Mouse (Mus musculus) heart, embryonic 16.5 days (tissue): Measurements from ENCODE around the gene Hilpda. TPM values are rescaled to one million over a fixed set of nuclear protein-coding genes. Genes with fewer than 3 reads are reported as not detected.

ENCODE experiments used
- ATAC-seq: fragments of 200-750 bp; cut with Nextera tagmentation; replicated peaks from 2 replicates; pipeline ENCODE4 v1.8.0; 2017; ENCODE audit warnings: moderate number of reproducible peaks; ENCODE audit not compliant: insufficient read depth, low FRiP score; ENCODE audit errors: extremely low read depth
- H3K27ac ChIP-seq: fragments of 300-500 bp; sonication (generic); 2 replicates; pipeline ENCODE4 v1.5.1; 2014; ENCODE audit warnings: mild to moderate bottlenecking, low read length, control low read depth, moderate library complexity
- H3K27me3 ChIP-seq: fragments of 300-500 bp; sonication (generic); 2 replicates; pipeline ENCODE4 v1.6.1; 2014; ENCODE audit warnings: low read length, mixed read lengths; ENCODE audit not compliant: control insufficient read depth, insufficient read depth
- H3K36me3 ChIP-seq: fragments of 300-500 bp; sonication (generic); 2 replicates; pipeline ENCODE4 v1.6.1; 2014; ENCODE audit not compliant: control insufficient read depth, insufficient read depth
- H3K4me1 ChIP-seq: fragments of 300-500 bp; sonication (generic); 2 replicates; pipeline ENCODE4 v1.6.1; 2014; ENCODE audit warnings: low read length, mixed read lengths; ENCODE audit not compliant: control insufficient read depth, insufficient read depth
- H3K4me2 ChIP-seq: fragments of 300-500 bp; sonication (generic); 2 replicates; pipeline ENCODE4 v1.6.1; 2014; ENCODE audit warnings: low read depth, mild to moderate bottlenecking, control low read depth, low read length
- H3K4me3 ChIP-seq: fragments of 300-500 bp; sonication (generic); 2 replicates; pipeline ENCODE4 v1.5.1; 2014; ENCODE audit warnings: mild to moderate bottlenecking, control low read depth, low read length
- H3K9ac ChIP-seq: fragments of 300-500 bp; sonication (generic); 2 replicates; pipeline ENCODE4 v1.6.1; 2014; ENCODE audit warnings: low read length, control low read depth
- H3K9me3 ChIP-seq: fragments of 300-500 bp; sonication (generic); replicated peaks from 2 replicates; pipeline ENCODE4 v1.6.1; 2016; ENCODE audit warnings: low read length; ENCODE audit not compliant: control insufficient read depth
- WGBS: fragments of 180-500 bp; shearing (Covaris S2); extraction: QIAGEN DNeasy Blood & Tissue Kit; methylation state at CpG from one replicate; pipeline ENCODE4 v1.1.7; 2014; 5-methylcytosine and 5-hydroxymethylcytosine counted together
- polyA plus RNA-seq: library from polyadenylated mRNA; unstranded; fragments of >200 nt; fragmentation: Nextera tagmentation; extraction: Ambion mirVana; gene quantifications from 2 replicates; pipeline ENCODE4 v1.2.1, GENCODE M21; 2015

The Hilpda gene
- polyA plus RNA-seq, 1 experiment from 2014 or later, result 23.4 TPM

DNA sequence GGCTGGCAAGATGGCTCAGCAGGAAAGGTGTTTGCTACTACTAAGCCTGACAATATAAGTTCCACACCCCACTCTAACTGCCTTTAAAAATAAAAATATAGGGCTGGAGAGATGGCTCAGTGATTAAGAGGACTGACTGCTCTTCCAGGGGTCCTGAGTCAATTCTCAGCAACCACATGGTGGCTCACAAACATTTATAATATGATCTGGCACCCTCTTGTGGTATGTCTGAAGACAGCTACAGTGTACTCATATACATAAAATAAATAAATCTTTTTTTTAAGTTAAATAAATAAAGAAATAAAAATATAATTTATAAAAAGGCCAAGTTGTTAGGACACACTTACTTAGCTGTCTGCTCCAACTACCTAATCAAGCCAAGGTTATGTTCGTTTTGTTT, 30.0 kb upstream of the Hilpda start:
- Histone ChIP-seq H3K9ac (no peak overlapping the region), H3K27me3 (no peaks in the 10 kb centered on the region), H3K9me3 (no peaks in the 10 kb centered on the region), H3K4me2 (no peak overlapping the region), H3K36me3 (no peaks in the 10 kb centered on the region), H3K27ac (no peak overlapping the region), H3K4me3 (no peak overlapping the region), H3K4me1 (no peaks in the 10 kb centered on the region)
- 57% methylated on average over 1 of the region's 1 CpGs for WGBS
- no peak for ATAC-seq

DNA sequence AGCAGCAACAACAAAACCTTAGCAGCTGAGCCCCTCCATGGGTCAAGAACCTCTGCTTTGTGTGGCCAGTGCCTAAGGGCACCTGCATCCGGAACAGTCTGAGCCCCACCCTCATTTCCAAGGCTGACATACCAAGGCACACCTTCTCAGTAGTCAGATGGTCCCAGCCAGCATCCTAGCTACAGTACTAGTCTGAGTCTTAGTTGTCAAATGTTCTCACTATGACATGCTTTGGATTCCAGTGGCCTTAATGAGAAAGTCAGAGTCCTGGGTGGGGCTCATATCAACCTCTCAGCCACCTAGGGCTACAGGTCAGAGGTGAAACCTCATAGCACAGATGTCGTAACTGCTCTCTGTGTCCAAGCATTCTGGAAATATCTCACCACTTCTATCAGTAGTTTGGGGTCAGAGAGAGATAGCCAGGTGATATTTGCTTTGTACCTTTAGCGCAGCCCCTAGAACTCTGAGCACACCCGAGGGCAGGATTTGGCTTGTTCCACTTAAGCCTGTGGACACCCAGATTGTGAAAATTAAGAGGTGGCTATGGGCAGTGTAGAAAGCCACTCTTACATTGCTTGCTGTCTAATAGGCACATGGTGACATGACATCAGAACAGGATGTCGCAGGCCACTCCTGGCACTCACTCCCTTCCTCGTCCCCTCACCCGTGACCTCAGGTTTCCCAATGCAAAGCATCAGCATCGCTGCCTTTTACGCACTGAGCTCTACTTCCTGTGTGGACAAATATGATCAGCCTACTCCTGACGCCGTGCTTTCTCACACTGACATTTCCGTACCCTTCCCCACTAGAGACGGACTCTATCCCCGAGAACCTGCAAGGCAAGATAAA, 26.8 kb upstream of the Hilpda start:
- no peak for ATAC-seq
- no peaks in the 10 kb centered on the region for H3K27me3 ChIP-seq

DNA sequence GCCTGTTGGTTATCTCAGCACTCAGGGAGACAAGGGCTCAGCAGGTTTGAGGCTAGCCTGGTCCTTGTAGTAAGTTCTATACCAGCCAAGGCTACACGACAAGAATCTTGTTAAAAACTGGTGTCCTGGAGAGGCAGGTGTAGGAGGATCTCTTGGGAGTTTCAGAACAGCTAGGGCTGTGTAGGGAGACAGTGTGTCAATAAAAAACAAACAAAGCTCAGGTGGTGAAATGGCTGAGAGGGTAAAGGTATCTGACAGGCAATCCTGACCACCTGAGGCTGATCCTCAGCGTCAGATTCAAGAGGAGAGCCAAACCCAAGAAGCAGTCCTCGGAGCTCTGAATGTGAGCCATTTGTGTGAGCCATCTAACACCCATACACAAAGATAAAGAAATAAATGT, 26.1 kb upstream of the Hilpda start:
- H3K36me3 ChIP-seq, result no peaks in the 10 kb centered on the region
- WGBS, result 63% methylated on average over 3 of the region's 3 CpGs
- no peak overlapping the region for H3K9ac ChIP-seq
- no peaks in the 10 kb centered on the region for H3K4me1 ChIP-seq
- H3K27me3 ChIP-seq, result no peaks in the 10 kb centered on the region
- no peak overlapping the region for H3K27ac ChIP-seq
- ATAC-seq, result no peak
- H3K9me3 ChIP-seq, result no peaks in the 10 kb centered on the region
- no peak overlapping the region for H3K4me3 ChIP-seq
- H3K4me2 ChIP-seq, result no peak overlapping the region

More for the DNA sequence above, 26.8 kb upstream of the Hilpda start:
- Histone ChIP-seq H3K4me3 (no peak overlapping the region), H3K9me3 (no peaks in the 10 kb centered on the region), H3K4me1 (no peaks in the 10 kb centered on the region), H3K36me3 (no peaks in the 10 kb centered on the region), H3K9ac (no peak overlapping the region), H3K4me2 (no peak overlapping the region), H3K27ac (no peak overlapping the region)
- WGBS, result 43% methylated on average over 14 of the region's 14 CpGs

DNA sequence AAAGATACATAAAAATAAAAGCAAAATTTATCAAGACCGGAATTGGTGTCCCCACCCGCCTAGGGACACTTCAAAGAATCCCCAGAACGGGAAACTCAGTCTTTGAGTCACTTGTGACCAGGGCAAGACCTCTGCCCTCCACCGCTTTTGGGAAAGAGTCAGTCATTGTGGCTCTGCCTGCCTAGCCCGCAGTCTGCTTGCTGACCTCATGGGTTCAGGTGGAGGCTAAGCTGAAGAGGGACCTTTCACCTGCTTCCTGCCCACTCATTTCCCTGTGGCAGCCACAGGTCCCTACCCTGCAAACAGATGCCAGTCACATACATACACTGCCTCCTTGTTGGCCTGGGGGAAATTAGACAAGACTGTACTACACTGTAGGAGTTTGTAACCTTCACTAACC, 25.7 kb upstream of the Hilpda start:
- WGBS, result 62% methylated on average over 5 of the region's 5 CpGs
- Histone ChIP-seq H3K9ac (no peak overlapping the region), H3K4me2 (no peak overlapping the region), H3K9me3 (no peaks in the 10 kb centered on the region), H3K36me3 (no peaks in the 10 kb centered on the region), H3K4me3 (no peak overlapping the region), H3K27ac (no peak overlapping the region), H3K4me1 (no peaks in the 10 kb centered on the region), H3K27me3 (no peaks in the 10 kb centered on the region)
- no peak for ATAC-seq

DNA sequence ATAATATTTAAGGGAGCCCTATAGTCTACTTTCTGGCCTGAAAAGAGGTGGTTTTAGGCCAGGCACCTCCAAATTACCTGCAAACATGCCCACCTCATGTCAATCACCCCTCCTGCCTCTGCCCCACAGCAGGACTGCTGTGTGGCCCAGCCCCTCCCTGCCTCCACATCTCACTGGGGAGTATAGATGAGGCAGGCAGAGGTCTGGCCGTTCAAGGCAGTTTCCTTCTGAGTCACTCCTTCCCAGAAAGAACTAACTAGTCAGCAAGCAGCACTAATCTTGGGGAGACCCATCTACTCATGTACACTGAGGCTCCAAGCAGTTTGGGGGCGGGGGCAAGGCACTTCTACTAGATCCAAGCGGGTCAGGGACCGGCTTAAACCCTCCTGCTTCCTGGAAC, 25.2 kb upstream of the Hilpda start:
- no peak overlapping the region for H3K27ac ChIP-seq
- WGBS, result 60% methylated on average over 4 of the region's 4 CpGs
- no peak overlapping the region for H3K4me3 ChIP-seq
- no peak overlapping the region for H3K4me2 ChIP-seq
- H3K36me3 ChIP-seq, result no peaks in the 10 kb centered on the region
- no peaks in the 10 kb centered on the region for H3K9me3 ChIP-seq
- H3K27me3 ChIP-seq, result no peaks in the 10 kb centered on the region
- H3K9ac ChIP-seq, result no peak overlapping the region
- no peak for ATAC-seq
- H3K4me1 ChIP-seq, result no peaks in the 10 kb centered on the region

DNA sequence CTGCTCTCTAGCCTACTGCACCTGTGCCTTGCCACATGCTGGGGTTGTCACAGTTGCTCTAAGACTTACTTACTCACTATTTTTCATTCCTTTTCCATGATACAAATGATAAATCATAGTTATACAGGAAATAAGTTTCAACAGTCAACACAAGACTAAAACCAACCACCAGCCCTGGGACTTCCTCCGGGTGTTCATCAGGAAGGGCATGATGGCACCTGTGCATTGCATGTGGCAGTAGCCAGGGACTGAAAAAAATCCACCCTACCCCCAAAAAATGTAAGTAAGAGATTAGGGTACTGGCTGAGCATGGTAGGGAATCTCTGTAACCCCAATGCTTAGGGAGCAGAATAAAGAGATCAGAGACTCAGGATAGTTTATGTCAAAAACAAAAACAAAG, 12.9 kb upstream of the Hilpda start:
- H3K9me3 ChIP-seq, result no peaks in the 10 kb centered on the region
- no peak for ATAC-seq
- no peak overlapping the region for H3K4me3 ChIP-seq
- H3K27ac ChIP-seq, result no peak overlapping the region
- no peak overlapping the region for H3K9ac ChIP-seq
- no peaks in the 10 kb centered on the region for H3K27me3 ChIP-seq
- no peak overlapping the region for H3K4me2 ChIP-seq
- WGBS, result 70% methylated on average over 1 of the region's 1 CpGs
- H3K4me1 ChIP-seq, result no peaks in the 10 kb centered on the region
- H3K36me3 ChIP-seq, result no peaks in the 10 kb centered on the region

DNA sequence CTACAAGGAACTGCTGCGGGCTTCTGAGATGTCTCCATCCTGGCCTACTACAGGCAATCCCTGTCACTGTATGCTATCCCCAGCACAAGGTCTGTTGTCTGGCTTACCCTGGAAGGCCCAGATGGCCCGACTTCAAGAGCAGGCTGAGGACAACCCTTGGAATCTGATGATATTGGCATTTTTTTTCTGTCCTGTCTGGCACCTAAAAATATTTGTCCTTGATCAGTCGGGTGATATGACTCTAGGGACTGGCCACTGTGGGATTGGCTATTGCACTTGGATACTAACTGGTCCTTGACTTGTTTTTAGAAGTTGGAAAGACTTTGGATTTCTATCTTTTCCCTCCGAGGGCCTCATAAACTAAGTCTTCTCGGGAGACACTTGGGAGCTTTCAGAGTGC, 10.5 kb upstream of the Hilpda start:
- Histone ChIP-seq H3K4me2 (no peak overlapping the region), H3K9me3 (no peaks in the 10 kb centered on the region), H3K9ac (no peak overlapping the region), H3K27ac (no peak overlapping the region), H3K36me3 (no peaks in the 10 kb centered on the region), H3K4me1 (no peaks in the 10 kb centered on the region), H3K4me3 (no peak overlapping the region), H3K27me3 (no peaks in the 10 kb centered on the region)
- ATAC-seq, result no peak
- WGBS, result 69% methylated on average over 5 of the region's 5 CpGs

DNA sequence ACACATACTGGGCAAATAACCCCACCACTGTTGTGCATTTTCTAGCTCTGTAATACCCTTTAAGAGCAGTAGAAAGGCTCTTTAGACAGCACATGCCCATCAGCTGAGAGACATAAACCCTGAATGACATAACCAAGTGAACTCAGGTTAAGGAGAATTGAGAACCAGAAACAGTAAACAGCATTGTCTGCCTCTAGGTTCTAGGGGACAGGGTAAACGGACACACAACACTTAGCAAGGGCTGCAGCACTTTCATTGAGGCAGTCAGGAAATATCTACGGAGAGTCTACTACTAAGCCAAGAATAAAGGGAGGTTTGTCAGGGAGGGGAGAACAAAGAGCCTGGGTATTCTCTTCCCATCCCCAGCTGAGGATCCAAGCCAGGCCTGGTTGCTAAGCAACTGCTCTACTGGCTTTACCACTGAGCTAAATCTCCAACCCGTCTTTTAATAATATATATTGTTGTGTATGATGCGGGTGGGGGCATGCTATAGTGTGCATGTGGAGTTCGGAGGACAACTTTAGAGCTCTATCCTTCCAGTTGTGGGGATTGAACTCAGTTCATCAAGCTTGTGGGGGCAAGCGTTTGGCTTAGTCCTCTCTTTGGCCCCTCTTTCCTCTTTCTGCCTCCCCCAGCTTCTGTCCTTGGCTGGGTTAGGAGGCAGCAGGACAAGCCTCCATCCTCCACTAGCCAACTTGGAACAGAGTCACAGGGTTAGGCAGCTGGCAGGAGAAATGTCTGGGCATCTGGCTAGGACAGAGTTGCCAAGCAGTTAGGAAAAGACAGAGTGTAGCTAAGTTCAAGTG, 8.4 kb upstream of the Hilpda start:
- H3K36me3 ChIP-seq, result no peaks in the 10 kb centered on the region
- no peak overlapping the region for H3K4me2 ChIP-seq
- H3K4me3 ChIP-seq, result no peak overlapping the region
- no peaks in the 10 kb centered on the region for H3K9me3 ChIP-seq
- H3K27ac ChIP-seq, result no peak overlapping the region
- H3K9ac ChIP-seq, result no peak overlapping the region
- ATAC-seq, result no peak
- no peaks in the 10 kb centered on the region for H3K4me1 ChIP-seq
- WGBS, result 61% methylated on average over 6 of the region's 6 CpGs
- no peaks in the 10 kb centered on the region for H3K27me3 ChIP-seq

DNA sequence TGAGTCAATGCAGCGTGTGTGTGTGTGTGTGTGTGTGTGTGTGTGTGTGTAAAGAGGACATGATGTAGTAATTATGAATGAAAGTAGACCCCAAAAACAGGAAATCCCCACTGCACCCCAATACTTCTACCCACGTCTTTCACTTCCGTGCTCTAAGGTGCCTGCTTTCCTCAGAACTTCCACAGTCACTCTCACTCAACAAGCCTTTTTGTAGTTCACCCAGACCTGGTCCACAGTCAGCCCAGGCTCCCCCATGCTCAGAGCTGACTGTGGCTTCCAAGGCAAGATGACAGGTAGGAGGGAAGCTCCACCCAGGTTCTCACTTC, 7.9 kb upstream of the Hilpda start:
- no peaks in the 10 kb centered on the region for H3K36me3 ChIP-seq
- WGBS, result 72% methylated on average over 3 of the region's 3 CpGs
- no peak for ATAC-seq

More for the DNA sequence above, 7.9 kb upstream of the Hilpda start:
- no peak overlapping the region for H3K9ac ChIP-seq
- no peaks in the 10 kb centered on the region for H3K27me3 ChIP-seq
- no peak overlapping the region for H3K4me2 ChIP-seq
- H3K4me3 ChIP-seq, result no peak overlapping the region
- H3K9me3 ChIP-seq, result no peaks in the 10 kb centered on the region
- H3K4me1 ChIP-seq, result no peaks in the 10 kb centered on the region
- no peak overlapping the region for H3K27ac ChIP-seq
